Mouse (Mus musculus) bone marrow macrophage, adult 2 months (primary cell): ENCODE results near the gene Nyap2. TPM values are rescaled to one million over a fixed set of nuclear protein-coding genes. Genes with fewer than 3 reads are reported as not detected.

Experiments used
- H3K27ac ChIP-seq: 2 replicates; pipeline ENCODE4 v1.5.1; 2012; ENCODE audit warnings: low read depth, low read length; ENCODE audit not compliant: insufficient read depth
- H3K4me1 ChIP-seq: 2 replicates; pipeline ENCODE4 v1.6.1; 2012; ENCODE audit warnings: low read length; ENCODE audit not compliant: control insufficient read depth, insufficient read depth
- H3K4me3 ChIP-seq: 2 replicates; pipeline ENCODE4 v1.5.1; 2012; ENCODE audit warnings: mild to moderate bottlenecking, low read length, moderate library complexity; ENCODE audit not compliant: insufficient read depth
- CTCF ChIP-seq: IDR thresholded peaks from 2 replicates; pipeline ENCODE4 v1.5.1; 2012; ENCODE audit warnings: low read depth, mild to moderate bottlenecking, low read length, moderate library complexity
- POLR2A ChIP-seq: IDR thresholded peaks from 2 replicates; pipeline ENCODE4 v1.6.1; 2012; ENCODE audit warnings: mild to moderate bottlenecking, low read depth, low read length, borderline replicate concordance
- polyA plus RNA-seq: library from polyadenylated mRNA; stranded (reverse); fragments of >200 nt; gene quantifications from 2 replicates; pipeline ENCODE4 v1.2.4, GENCODE M21; 2012; ENCODE audit not compliant: missing spikeins, insufficient read depth, insufficient read length

Nyap2 gene
- not detected in 2 replicates for polyA plus RNA-seq

GRCm38 (mm10) chr1:81076831-81077664 is at the start of gene Nyap2:
Gene Nyap2, plus strand, starts transcription at chr1:81076950.
- Histone ChIP-seq H3K4me1 (no peaks in the 10 kb centered on the region), H3K4me3 (no peak within 1 kb of the TSS)
- TF ChIP-seq POLR2A (no peak), CTCF (no peak)

GRCm38 (mm10) chr1:81042907-81043868 is 33.6 kb upstream of the Nyap2 start:
- Histone ChIP-seq H3K4me3 (no peak overlapping the region), H3K4me1 (no peaks in the 10 kb centered on the region), H3K27ac (no peak overlapping the region)
- TF ChIP-seq POLR2A, result no peak
- TF ChIP-seq CTCF, result no peak

More at GRCm38 (mm10) chr1:81076831-81077664, at the start of gene Nyap2:
- H3K27ac ChIP-seq, result no peak within 1 kb of the TSS

- Histone ChIP-seq H3K4me3 (no peak overlapping the region), H3K27ac (no peak overlapping the region), H3K4me1 (peaks cover 2% of the 10 kb centered on the region)
- TF ChIP-seq POLR2A (no peak), CTCF (no peak)
Measured at GRCm38 (mm10) chr1:81058340-81058739, 18.4 kb upstream of the Nyap2 start.

GRCm38 (mm10) chr1:81058835-81059234 is 17.9 kb upstream of the Nyap2 start:
- no peak overlapping the region for H3K4me3 ChIP-seq
- TF ChIP-seq POLR2A, result no peak
- TF ChIP-seq CTCF, result no peak
- no peak overlapping the region for H3K27ac ChIP-seq
- peaks cover 2% of the 10 kb centered on the region for H3K4me1 ChIP-seq

DNA sequence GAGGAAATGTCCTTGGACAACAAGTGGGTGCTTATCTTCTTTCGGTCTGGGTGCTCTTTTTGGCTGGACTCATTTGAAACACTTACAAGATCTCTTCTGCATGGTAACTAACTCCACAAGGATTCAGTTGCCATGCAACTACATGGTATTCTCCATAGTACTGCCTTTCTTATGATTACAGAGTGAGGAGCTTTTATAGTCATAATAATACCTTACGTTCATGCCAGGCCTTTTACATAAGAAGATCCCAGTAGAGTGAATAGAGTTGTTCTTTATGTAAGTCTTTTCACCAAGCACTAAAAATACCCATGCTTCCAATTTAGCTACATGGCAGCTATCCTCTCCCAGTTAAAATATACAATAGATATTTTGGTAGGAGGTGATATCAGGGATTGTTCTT is 13.9 kb upstream of the Nyap2 start:
- Histone ChIP-seq H3K27ac (no peak overlapping the region), H3K4me1 (peaks cover 2% of the 10 kb centered on the region), H3K4me3 (no peak overlapping the region)
- TF ChIP-seq CTCF (no peak), POLR2A (no peak)

- Histone ChIP-seq H3K4me3 (no peak overlapping the region), H3K4me1 (no peaks in the 10 kb centered on the region), H3K27ac (no peak overlapping the region)
- TF ChIP-seq POLR2A (no peak), CTCF (no peak)
Measured at GRCm38 (mm10) chr1:81076259-81076658, 491 bp upstream of the Nyap2 start.

- H3K4me1 ChIP-seq, result no peaks in the 10 kb centered on the region
- H3K27ac ChIP-seq, result no peak overlapping the region
- TF ChIP-seq POLR2A (no peak), CTCF (no peak)
- no peak overlapping the region for H3K4me3 ChIP-seq
Measured at GRCm38 (mm10) chr1:81077665-81078314, 1.0 kb downstream of the Nyap2 start.

- no peak for TF ChIP-seq POLR2A
- no peak for TF ChIP-seq CTCF
- Histone ChIP-seq H3K27ac (no peak overlapping the region), H3K4me1 (no peaks in the 10 kb centered on the region), H3K4me3 (no peak overlapping the region)
Measured at GRCm38 (mm10) chr1:81087485-81087884, 10.7 kb downstream of the Nyap2 start.

DNA sequence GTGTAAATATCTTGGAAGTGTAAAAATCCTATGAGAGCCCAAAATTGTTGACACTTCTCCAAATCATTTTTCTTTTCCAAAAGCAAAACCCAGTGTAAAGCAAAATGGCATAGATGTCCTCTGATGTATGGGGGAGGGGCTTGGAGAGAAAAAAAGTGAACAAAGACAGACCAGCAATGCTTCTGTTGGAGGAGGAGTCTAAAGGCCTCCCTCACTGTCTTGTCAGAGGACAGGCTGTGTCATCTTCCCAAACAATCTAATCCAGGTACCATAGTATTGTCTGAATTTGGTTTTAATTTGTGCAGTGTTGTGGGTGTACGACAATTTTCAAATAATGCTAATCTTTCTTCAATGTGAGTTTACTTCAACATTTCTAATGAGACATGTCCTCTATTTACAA is 13.7 kb downstream of the Nyap2 start:
- H3K4me3 ChIP-seq, result no peak overlapping the region
- no peak overlapping the region for H3K27ac ChIP-seq
- TF ChIP-seq POLR2A, result no peak
- no peak for TF ChIP-seq CTCF
- no peaks in the 10 kb centered on the region for H3K4me1 ChIP-seq
